Mouse (Mus musculus) lung, adult 2 months (tissue): ENCODE measurements around the gene Wfdc1. TPM values are rescaled to one million over a fixed set of nuclear protein-coding genes. Genes with fewer than 3 reads are reported as not detected.
A peak's percentile ranks its signal among the peaks of the same experiment; 100 is the strongest.

Experiments used
- DNase-seq: peaks from one replicate; pipeline ENCODE4 v3.0.0; 2022
- H3K4me1 ChIP-seq: fragments of 200-500 bp; 2 replicates; pipeline ENCODE4 v1.6.1; 2011; ENCODE audit warnings: low read length; ENCODE audit not compliant: control insufficient read depth, insufficient read depth
- H3K4me3 ChIP-seq: fragments of 200-500 bp; replicated peaks from 2 replicates; pipeline ENCODE3; 2011; ENCODE audit warnings: low read depth, mild to moderate bottlenecking, control low read depth, low read length; ENCODE audit errors: extremely low read depth
- CTCF ChIP-seq: fragments of 200-500 bp; IDR thresholded peaks from 2 replicates; pipeline ENCODE4 v1.5.1; 2011; ENCODE audit warnings: mild to moderate bottlenecking, low read length, control low read depth; ENCODE audit not compliant: insufficient read depth
- POLR2A ChIP-seq: fragments of 200-500 bp; IDR thresholded peaks from 2 replicates; pipeline ENCODE4 v1.6.1; 2011; ENCODE audit warnings: low read depth, mild to moderate bottlenecking, control low read depth, low read length, borderline replicate concordance; ENCODE audit errors: extremely low read depth
- WGBS: fragments of 180-500 bp; shearing (Covaris S2); methylation state at CpG from one replicate; pipeline ENCODE4 v1.1.7; 2018; 5-methylcytosine and 5-hydroxymethylcytosine counted together
- polyA plus RNA-seq: library from polyadenylated mRNA; depleted of rRNA; stranded (reverse); fragments of >200 nt; gene quantifications from 2 replicates; pipeline ENCODE4 v1.2.3, GENCODE M21; 2012; rRNA removed

Gene Wfdc1
- 122 and 130 TPM in 2 replicates for polyA plus RNA-seq

DNA sequence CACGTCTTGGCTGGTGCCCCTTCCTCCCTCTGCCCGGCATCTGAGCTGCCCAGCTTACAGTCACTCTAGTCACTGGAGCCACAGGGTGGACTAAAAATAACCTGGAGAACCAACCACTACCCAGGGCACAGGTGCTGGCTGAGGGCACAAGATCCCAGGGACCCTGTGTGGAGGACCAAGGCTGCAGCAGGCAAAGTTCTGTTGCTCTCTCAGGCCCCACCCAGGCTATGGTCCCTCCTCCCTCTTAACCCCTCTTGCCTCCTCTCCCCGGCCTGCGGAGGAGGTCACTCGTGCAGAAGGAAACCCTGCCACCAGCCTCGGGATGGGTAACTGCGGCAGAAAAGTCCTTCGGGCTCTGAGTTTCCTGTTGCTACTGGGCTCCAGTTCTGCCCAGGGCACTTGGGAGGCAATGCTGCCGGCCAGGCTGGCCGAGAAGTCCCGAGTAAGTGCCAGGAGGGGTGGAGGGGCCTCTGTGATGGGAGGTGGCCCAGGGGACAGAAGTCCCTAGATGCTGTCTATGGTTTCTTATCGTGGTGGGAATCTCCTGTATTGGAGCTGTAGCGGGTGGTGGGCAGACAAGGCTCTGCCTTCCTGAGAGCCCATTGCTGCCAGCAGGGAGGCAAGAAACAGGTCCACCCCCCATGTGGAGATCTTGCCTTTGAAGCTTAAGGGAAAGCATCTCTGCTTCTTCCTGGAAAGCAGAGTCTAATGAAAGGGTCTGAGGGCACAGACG lies at the start of gene Wfdc1:
Gene Wfdc1, plus strand, starts transcription at position 147 of the 733 bp plus-strand sequence.
- Histone ChIP-seq H3K4me3 (peak within 1 kb of the TSS; percentile 43), H3K4me1 (peaks cover 14% of the 10 kb centered on the region)
- DNase-seq, result peak; percentile 34
- TF ChIP-seq CTCF (no peak), POLR2A (peak; percentile 38; the same call in 1 of the 2 replicates)
- WGBS, result 9% methylated on average over 14 of the region's 14 CpGs

DNA sequence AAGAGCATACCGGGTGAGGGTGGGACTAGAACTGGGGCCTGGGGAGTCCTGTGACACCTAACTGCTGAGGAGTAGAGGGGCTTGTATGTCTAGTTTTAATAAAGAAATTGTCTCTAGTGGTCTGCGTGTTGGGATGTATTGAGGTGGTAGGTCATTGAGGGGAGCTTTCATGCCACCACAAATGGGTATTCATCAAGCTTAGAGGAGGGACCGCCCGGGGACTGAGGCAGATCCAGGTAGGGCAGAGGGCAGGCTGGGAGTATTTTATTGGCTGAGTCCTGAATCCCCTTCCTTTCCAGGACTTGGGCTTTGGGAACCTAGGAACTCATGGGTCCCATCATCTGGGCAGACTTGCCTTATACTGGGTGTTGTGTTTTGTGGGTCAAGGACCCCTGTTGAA lies 49.4 kb upstream of the Wfdc1 start:
- H3K4me3 ChIP-seq, result no peak overlapping the region
- TF ChIP-seq CTCF (no peak), POLR2A (no peak)
- no peaks in the 10 kb centered on the region for H3K4me1 ChIP-seq
- DNase-seq, result no peak
- 90% methylated on average over 4 of the region's 4 CpGs for WGBS

DNA sequence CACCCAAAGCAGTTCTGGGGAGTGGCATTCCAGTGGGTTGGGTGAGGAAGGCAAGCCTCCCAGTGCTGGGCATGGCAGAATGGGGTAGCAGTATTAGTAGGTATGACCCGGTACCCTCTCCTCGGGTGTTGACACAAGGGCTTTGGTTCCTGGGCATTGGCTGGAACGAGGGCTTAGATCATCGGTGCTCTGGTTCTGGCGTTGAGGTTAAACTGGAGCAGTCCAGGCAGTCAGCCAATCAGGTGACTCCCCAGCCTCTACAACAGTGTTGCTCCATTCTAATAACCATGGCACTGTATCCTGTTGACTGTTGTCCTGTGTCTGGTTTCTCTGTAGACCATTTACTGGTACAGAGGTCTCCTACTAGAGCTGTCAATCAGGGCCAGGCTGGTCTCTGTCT lies 48.6 kb upstream of the Wfdc1 start:
- no peak for DNase-seq
- TF ChIP-seq POLR2A, result no peak
- no peak for TF ChIP-seq CTCF
- H3K4me3 ChIP-seq, result no peak overlapping the region
- WGBS, result 72% methylated on average over 5 of the region's 5 CpGs
- no peaks in the 10 kb centered on the region for H3K4me1 ChIP-seq

DNA sequence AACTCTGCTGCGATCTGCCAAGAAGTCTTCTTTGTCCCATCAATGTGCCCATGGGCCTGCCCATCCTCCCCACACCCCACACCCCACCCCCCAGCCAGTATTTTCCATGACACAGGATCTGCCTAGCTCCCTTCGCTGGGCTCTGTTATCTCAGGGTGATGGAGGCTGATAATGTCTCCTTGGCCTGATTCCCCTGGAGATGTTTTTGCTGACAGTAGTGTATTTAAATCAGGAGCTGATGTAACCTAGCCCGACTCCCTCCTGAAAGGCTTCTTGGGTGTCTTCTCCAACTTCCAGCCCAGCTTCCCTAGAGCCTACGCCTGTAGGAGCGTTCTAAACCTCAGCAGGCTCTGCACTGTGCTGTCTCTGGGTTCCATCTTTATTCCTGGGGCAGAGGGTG lies 47.3 kb upstream of the Wfdc1 start:
- Histone ChIP-seq H3K4me3 (no peak overlapping the region), H3K4me1 (no peaks in the 10 kb centered on the region)
- 34% methylated on average over 5 of the region's 5 CpGs for WGBS
- DNase-seq, result no peak
- TF ChIP-seq CTCF (no peak), POLR2A (no peak)

DNA sequence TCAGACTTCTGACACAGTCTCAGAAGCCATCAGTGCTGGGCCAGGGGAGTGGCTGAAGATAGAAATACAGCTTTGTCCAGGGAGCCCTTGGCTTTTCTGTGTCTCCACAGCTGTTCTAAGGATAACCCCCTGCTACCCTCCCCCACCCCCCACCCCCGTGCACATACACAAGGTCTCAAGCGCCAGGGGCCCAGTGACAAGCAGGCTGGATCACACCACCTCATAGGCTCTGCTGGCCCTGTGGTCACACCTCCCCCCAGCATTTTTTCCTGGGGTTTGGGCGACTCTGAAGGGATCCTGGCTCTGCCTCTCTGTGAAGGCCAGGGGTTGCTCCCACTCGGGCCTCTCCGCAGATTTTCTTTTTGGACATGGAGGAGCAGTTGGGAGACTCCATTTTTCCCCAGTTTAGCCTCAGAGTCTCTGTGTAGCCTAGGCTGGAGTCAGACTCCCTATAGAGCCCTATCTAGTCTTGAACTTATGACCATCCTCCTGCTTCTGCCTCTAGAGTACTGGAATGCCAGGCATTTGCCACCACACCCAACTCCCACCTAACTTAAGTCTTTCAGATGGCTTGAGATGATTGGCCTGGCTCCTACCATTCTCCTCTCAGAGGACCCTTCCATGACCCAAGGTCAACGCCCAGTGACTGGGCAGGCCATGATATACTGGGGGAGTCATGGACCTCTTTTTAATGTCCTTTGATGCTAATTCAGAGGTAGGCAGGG lies 45.9 kb upstream of the Wfdc1 start:
- WGBS, result 62% methylated on average over 6 of the region's 6 CpGs
- Histone ChIP-seq H3K4me1 (no peaks in the 10 kb centered on the region), H3K4me3 (no peak overlapping the region)
- TF ChIP-seq CTCF (no peak), POLR2A (no peak)
- DNase-seq, result no peak

DNA sequence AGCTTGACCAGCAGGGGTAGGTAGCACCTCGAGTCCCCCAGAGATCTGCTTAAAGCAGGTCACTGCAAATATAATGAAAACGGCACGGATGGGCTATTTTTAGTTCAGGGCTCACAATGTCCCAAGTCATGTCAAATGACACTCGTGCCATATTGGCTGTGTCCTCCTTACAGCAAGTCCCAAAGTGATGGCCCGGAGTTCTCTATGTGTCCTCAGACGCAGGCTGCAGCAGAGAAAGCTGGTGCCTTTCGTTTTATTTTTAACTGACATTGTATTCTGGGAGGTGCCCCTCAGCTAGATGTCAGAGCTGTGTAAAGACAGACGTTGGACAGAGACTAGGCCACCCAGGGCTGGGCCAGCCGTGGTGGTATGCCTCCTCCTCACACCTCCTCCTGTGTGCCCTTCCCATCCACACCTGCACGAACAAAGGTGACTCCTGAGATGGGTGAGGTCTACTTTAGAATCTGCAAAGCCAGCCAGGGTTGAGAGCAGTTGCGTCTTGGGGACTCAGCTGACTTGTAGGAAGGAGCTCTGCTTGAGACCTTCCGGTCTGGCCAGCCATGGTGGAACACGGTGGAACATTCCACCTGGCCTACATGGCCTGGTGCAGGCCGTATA lies 45.2 kb upstream of the Wfdc1 start:
- Histone ChIP-seq H3K4me1 (no peaks in the 10 kb centered on the region), H3K4me3 (no peak overlapping the region)
- no peak for DNase-seq
- no peak for TF ChIP-seq POLR2A
- TF ChIP-seq CTCF, result no peak
- WGBS, result 81% methylated on average over 14 of the region's 14 CpGs

DNA sequence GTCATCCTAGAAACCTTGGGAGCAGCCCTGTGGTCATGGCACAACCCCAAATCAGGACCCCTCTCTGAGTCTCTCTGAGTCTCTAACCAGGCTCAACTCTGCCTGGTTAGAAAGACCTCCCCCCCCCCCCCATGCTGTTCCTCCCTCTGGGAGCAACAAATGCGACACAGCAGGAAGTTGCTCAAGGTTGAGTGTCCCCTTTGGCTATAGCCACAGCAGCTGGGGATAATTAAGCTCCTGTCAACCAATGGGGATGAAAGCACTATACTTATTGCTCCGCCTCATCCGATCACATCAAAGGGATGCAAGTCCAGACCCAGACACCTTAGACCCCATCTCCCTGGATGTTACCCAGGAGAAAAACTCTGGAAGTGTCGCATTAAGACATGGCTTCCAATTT lies 43.6 kb upstream of the Wfdc1 start:
- TF ChIP-seq POLR2A (no peak), CTCF (no peak)
- DNase-seq, result no peak
- no peaks in the 10 kb centered on the region for H3K4me1 ChIP-seq
- WGBS, result 59% methylated on average over 4 of the region's 4 CpGs
- H3K4me3 ChIP-seq, result no peak overlapping the region

DNA sequence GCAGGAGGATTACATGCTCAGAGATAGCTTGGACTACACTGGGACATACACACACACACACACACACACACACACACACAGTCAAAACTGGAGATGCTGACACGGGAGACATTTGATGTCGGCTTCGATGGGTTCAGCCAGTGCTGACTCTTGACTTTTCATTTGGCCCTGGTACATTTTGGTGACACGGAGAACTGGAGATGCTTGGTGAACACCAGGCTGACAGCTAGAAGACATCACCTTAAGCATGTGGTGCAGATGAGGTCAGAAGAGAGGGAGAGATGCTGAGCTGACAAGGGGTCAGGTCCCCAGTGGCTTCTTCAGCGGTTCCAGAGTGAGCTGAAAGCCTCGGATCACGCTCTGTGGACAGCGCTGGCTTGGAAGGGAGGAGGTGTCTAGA lies 43.1 kb upstream of the Wfdc1 start:
- no peak for TF ChIP-seq CTCF
- TF ChIP-seq POLR2A, result no peak
- DNase-seq, result no peak
- 81% methylated on average over 8 of the region's 8 CpGs for WGBS
- Histone ChIP-seq H3K4me3 (no peak overlapping the region), H3K4me1 (no peaks in the 10 kb centered on the region)

DNA sequence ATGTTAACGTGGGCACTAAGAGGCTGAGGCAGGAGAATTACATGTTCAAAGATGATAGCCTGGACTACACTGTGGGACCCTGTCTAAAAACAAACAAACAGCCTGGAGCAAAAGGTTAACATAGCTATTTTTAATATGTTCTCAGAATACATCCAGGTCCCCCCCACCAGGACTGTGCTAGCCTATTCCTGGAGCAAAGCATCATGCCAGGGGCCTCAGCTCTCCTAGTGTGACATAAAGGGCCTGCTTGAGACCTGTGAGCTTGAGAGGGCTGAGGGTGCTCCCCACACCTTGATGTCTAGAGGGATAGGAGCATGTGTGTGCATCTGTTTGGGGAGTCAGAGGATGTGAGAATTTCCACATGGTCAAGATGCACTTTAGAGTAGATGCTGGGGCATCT lies 42.4 kb upstream of the Wfdc1 start:
- 70% methylated on average over 1 of the region's 1 CpGs for WGBS
- no peak for DNase-seq
- TF ChIP-seq CTCF (no peak), POLR2A (no peak)
- H3K4me3 ChIP-seq, result no peak overlapping the region
- no peaks in the 10 kb centered on the region for H3K4me1 ChIP-seq
